Mouse (Mus musculus) G1E (cell line): ENCODE results near the gene Elmo3. TPM values are rescaled to one million over a fixed set of nuclear protein-coding genes. Genes with fewer than 3 reads are reported as not detected.

Experiments
- ATAC-seq: 2 replicates; pipeline ENCODE4 v1.8.0; 2016; ENCODE audit warnings: mild to moderate bottlenecking; ENCODE audit not compliant: insufficient number of reproducible peaks, poor library complexity, low FRiP score, severe bottlenecking; ENCODE audit errors: extremely low read depth
- DNase-seq: peaks from one replicate; pipeline ENCODE4 v3.0.0; 2012; ENCODE audit warnings: low spot score
- H3K27me3 ChIP-seq: 2 replicates; pipeline ENCODE4 v1.6.1; 2012; ENCODE audit warnings: mild to moderate bottlenecking, low read length, inconsistent platforms; ENCODE audit not compliant: insufficient read depth
- H3K36me3 ChIP-seq: replicated peaks from 2 replicates; pipeline ENCODE3; 2012; ENCODE audit warnings: mild to moderate bottlenecking, inconsistent platforms
- H3K4me1 ChIP-seq: 2 replicates; pipeline ENCODE4 v1.6.1; 2012; ENCODE audit warnings: low read depth, low read length, inconsistent platforms, mixed read lengths; ENCODE audit not compliant: insufficient read depth
- H3K4me3 ChIP-seq: 2 replicates; pipeline ENCODE4 v1.5.1; 2012; ENCODE audit warnings: low read depth, mild to moderate bottlenecking, inconsistent platforms, low read length, moderate library complexity, mixed read lengths
- H3K9me3 ChIP-seq: replicated peaks from 2 replicates; pipeline ENCODE4 v1.6.1; 2012; ENCODE audit warnings: inconsistent platforms
- CTCF ChIP-seq: IDR thresholded peaks from 2 replicates; pipeline ENCODE4 v1.5.1; 2012; ENCODE audit warnings: low read depth, low read length, inconsistent platforms, mixed read lengths
- GATA1 ChIP-seq: IDR thresholded peaks from 2 replicates; pipeline ENCODE4 v1.6.1; 2012; ENCODE audit warnings: borderline replicate concordance, low read length, inconsistent platforms, mixed read lengths
- GATA2 ChIP-seq: IDR thresholded peaks from 2 replicates; pipeline ENCODE4 v1.6.1; 2012; ENCODE audit warnings: low read depth, low read length, inconsistent platforms, borderline replicate concordance
- POLR2AphosphoS5 ChIP-seq: IDR thresholded peaks from 2 replicates; pipeline ENCODE4 v1.6.1; 2012; ENCODE audit warnings: low read depth, low read length, inconsistent platforms; ENCODE audit not compliant: insufficient replicate concordance
- TAL1 ChIP-seq: conservative IDR thresholded peaks from 2 replicates; pipeline ENCODE4 v1.6.1; 2012; ENCODE audit warnings: low read depth, low read length, inconsistent platforms, mixed read lengths
- polyA plus RNA-seq: library from polyadenylated mRNA; stranded (reverse); fragments of >175 nt; gene quantifications from 2 replicates; pipeline ENCODE4 v1.2.3, GENCODE M21; 2012
- total RNA-seq, 2 experiments: library from RNA; stranded (forward) in 1 of 2; stranded (reverse) in 1 of 2; fragments of 200-1000 nt in 1 of 2; fragments of >200 nt in 1 of 2; fragmentation: Nextera tagmentation in 1 of 2; gene quantifications; 2 replicates each; pipeline ENCODE4 v1.2.3; 2014 to 2017

Elmo3 gene
- total and polyA plus RNA-seq, 3 experiments = 0.49 to 2.2 (median 0.76) TPM

- TF ChIP-seq TAL1 = no peak
- TF ChIP-seq POLR2AphosphoS5 = no peak
- TF ChIP-seq GATA2 = no peak
- TF ChIP-seq CTCF = no peak
- TF ChIP-seq GATA1 = no peak
Measured at GRCm38 (mm10) chr8:105349096-105349771, 43.8 kb downstream of the Elmo3 start.

GRCm38 (mm10) chr8:105350186-105350585 lies 44.8 kb downstream of the Elmo3 start:
- Histone ChIP-seq H3K27me3 (peaks cover 57% of the 10 kb centered on the region), H3K9me3 (no peaks in the 10 kb centered on the region), H3K36me3 (no peaks in the 10 kb centered on the region), H3K4me1 (peaks cover 46% of the 10 kb centered on the region), H3K4me3 (no peak overlapping the region)
- no peak for ATAC-seq
- no peak for TF ChIP-seq CTCF
- no peak for TF ChIP-seq TAL1
- no peak for TF ChIP-seq GATA2
- no peak for TF ChIP-seq GATA1
- no peak for TF ChIP-seq POLR2AphosphoS5
- DNase-seq = no peak

More at GRCm38 (mm10) chr8:105349096-105349771, 43.8 kb downstream of the Elmo3 start:
- DNase-seq (no peak), ATAC-seq (no peak)
- no peaks in the 10 kb centered on the region for H3K9me3 ChIP-seq
- H3K36me3 ChIP-seq = no peaks in the 10 kb centered on the region
- peaks cover 55% of the 10 kb centered on the region for H3K4me1 ChIP-seq
- peak overlapping the region; percentile 74 for H3K4me3 ChIP-seq
- H3K27me3 ChIP-seq = peaks cover 57% of the 10 kb centered on the region

GRCm38 (mm10) chr8:105353583-105354135 lies 48.3 kb downstream of the Elmo3 start:
- Histone ChIP-seq H3K4me1 (peaks cover 14% of the 10 kb centered on the region), H3K27me3 (peaks cover 71% of the 10 kb centered on the region), H3K36me3 (no peaks in the 10 kb centered on the region), H3K9me3 (no peaks in the 10 kb centered on the region), H3K4me3 (no peak overlapping the region)
- no peak for TF ChIP-seq CTCF
- no peak for TF ChIP-seq GATA2
- TF ChIP-seq POLR2AphosphoS5 = no peak
- no peak for TF ChIP-seq TAL1
- no peak for TF ChIP-seq GATA1
- DNase-seq = no peak
- ATAC-seq = no peak

- peaks cover 69% of the 10 kb centered on the region for H3K27me3 ChIP-seq
- no peaks in the 10 kb centered on the region for H3K9me3 ChIP-seq
- ATAC-seq (no peak), DNase-seq (no peak)
- H3K4me3 ChIP-seq = no peak overlapping the region
- TF ChIP-seq GATA1 (no peak), GATA2 (no peak), CTCF (no peak), TAL1 (no peak), POLR2AphosphoS5 (no peak)
- no peaks in the 10 kb centered on the region for H3K36me3 ChIP-seq
- peaks cover 5% of the 10 kb centered on the region for H3K4me1 ChIP-seq
Measured at GRCm38 (mm10) chr8:105354549-105354948, 49.1 kb downstream of the Elmo3 start.

GRCm38 (mm10) chr8:105355179-105356024 lies 50.0 kb downstream of the Elmo3 start:
- H3K4me1 ChIP-seq = peaks cover 3% of the 10 kb centered on the region; the same call in 1 of the 2 replicates
- no peak for DNase-seq

GRCm38 (mm10) chr8:105356681-105357080 lies 51.3 kb downstream of the Elmo3 start:
- DNase-seq (no peak), ATAC-seq (no peak)
- Histone ChIP-seq H3K36me3 (no peaks in the 10 kb centered on the region), H3K9me3 (no peaks in the 10 kb centered on the region), H3K4me3 (no peak overlapping the region), H3K27me3 (peaks cover 56% of the 10 kb centered on the region), H3K4me1 (peaks cover 3% of the 10 kb centered on the region; the same call in 1 of the 2 replicates)
- TF ChIP-seq CTCF (no peak), POLR2AphosphoS5 (no peak), GATA2 (no peak)

More at GRCm38 (mm10) chr8:105355179-105356024, 50.0 kb downstream of the Elmo3 start:
- H3K36me3 ChIP-seq = no peaks in the 10 kb centered on the region
- no peaks in the 10 kb centered on the region for H3K9me3 ChIP-seq
- TF ChIP-seq GATA1 (no peak), CTCF (no peak), TAL1 (no peak), POLR2AphosphoS5 (no peak), GATA2 (no peak)
- no peak for ATAC-seq
- no peak overlapping the region for H3K4me3 ChIP-seq
- peaks cover 63% of the 10 kb centered on the region for H3K27me3 ChIP-seq
